Mouse (Mus musculus): ENCODE results near the gene Sgcd. TPM values are rescaled to one million over a fixed set of nuclear protein-coding genes. Genes with fewer than 3 reads are reported as not detected.
"Not testable (repeated sequence)": the region's sequence is repeated elsewhere in the genome, so short reads cannot be mapped to it uniquely, and the experiment has no call there.

Sgcd gene
- polyA plus RNA-seq, 1 experiment from 2014 or later, result 4.3 TPM

DNA sequence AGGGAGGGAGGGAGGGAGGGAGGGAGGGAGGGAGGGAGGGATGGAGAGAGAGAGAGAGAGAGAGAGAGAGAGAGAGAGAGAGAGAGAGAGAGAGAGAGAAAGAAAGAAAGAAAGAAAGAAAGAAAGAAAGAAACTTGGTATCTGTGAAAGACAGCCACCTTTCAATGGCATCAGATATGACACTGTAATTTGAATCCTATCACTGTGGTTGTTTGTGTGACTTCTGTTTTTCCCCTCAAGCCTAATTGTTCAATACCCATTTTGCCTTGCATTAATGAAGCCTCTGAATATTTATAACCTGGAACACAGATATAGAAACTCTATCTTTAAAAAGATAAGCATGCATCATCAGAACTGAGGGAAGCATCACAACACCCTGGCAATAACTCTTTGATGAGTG lies 528.1 kb downstream of the Sgcd start:
- not testable (repeated sequence) for H3K4me1 ChIP-seq (replicated peaks; ENCODE audit: control insufficient read depth, insufficient read depth, low read length); H3K4me3 ChIP-seq (ENCODE audit: low read depth, low read length); DNase-seq (ENCODE audit: low spot score); H3K36me3 ChIP-seq (ENCODE audit: control insufficient read depth, insufficient read depth, low read length); ATAC-seq (ENCODE audit: low FRiP score); H3K27me3 ChIP-seq (ENCODE audit: control insufficient read depth, insufficient read depth, low read length); H3K4me2 ChIP-seq (replicated peaks; ENCODE audit: low read depth, low read length); H3K27ac ChIP-seq (ENCODE audit: low read depth, low read length); H3K9ac ChIP-seq (ENCODE audit: low read depth, low read length); H3K9me3 ChIP-seq (ENCODE audit: control insufficient read depth, low read length)

DNA sequence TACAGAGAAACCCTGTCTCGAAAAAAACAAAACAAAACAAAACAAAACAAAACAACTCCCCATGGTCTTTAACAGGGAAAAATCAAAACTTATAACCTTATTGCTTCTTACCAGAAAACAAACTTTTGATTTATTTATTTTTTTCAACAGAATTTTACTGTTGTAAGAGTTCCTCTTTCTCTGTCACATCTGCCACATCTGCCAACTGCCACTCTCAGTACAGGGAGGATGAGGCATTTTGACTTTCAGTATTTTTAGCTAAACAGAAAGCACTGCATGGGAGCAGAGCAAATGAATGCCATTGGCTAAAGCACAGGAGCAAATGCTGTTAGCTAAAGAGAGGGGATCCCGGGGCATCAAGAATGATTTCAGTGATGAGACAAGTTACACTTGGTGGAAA lies 528.6 kb downstream of the Sgcd start:
- no peak for ATAC-seq (ENCODE audit: low FRiP score)
- no peaks in the 10 kb centered on the region for H3K9me3 ChIP-seq (ENCODE audit: control insufficient read depth, low read length)
- 87% methylated on average over 2 of the region's 2 CpGs for WGBS

DNA sequence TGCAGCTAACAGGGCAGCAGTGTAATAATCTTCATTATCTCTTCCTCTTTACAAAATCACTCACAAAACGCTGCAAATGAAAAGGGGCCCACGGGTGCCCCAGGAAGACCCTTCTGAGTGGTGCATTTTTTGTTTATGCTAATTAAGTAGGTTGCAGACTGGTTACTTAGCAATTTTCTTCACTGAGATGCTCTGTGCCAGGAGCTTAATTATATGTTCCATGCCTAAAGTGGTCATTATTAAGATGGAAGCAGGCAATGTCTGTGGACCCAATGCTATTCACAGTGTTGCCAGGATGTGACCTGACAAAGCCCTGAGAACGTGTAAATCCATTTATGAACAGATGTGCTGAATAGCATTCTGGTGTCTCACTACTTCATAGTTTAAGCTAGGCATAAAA lies 529.6 kb downstream of the Sgcd start:
- 73% methylated on average over 3 of the region's 3 CpGs for WGBS
- Histone ChIP-seq H3K27me3 (ENCODE audit: control insufficient read depth, insufficient read depth, low read length) (no peaks in the 10 kb centered on the region), H3K36me3 (ENCODE audit: control insufficient read depth, insufficient read depth, low read length) (no peaks in the 10 kb centered on the region), H3K9me3 (ENCODE audit: control insufficient read depth, low read length) (no peaks in the 10 kb centered on the region), H3K4me3 (ENCODE audit: low read depth, low read length) (no peak overlapping the region), H3K4me2 (replicated peaks; ENCODE audit: low read depth, low read length) (no peak overlapping the region), H3K4me1 (replicated peaks; ENCODE audit: control insufficient read depth, insufficient read depth, low read length) (no peaks in the 10 kb centered on the region), H3K9ac (ENCODE audit: low read depth, low read length) (no peak overlapping the region), H3K27ac (ENCODE audit: low read depth, low read length) (no peak overlapping the region)
- ATAC-seq (ENCODE audit: low FRiP score), result 0 out of 2 replicates have a peak, but pooled peaks have one; percentile 25
- no peak for DNase-seq (ENCODE audit: low spot score)

More for the DNA sequence above, 528.6 kb downstream of the Sgcd start:
- no peaks in the 10 kb centered on the region for H3K4me1 ChIP-seq (replicated peaks; ENCODE audit: control insufficient read depth, insufficient read depth, low read length)
- H3K4me3 ChIP-seq (ENCODE audit: low read depth, low read length), result no peak overlapping the region
- no peak for DNase-seq (ENCODE audit: low spot score)
- no peak overlapping the region for H3K4me2 ChIP-seq (replicated peaks; ENCODE audit: low read depth, low read length)
- H3K27ac ChIP-seq (ENCODE audit: low read depth, low read length), result no peak overlapping the region
- no peaks in the 10 kb centered on the region for H3K27me3 ChIP-seq (ENCODE audit: control insufficient read depth, insufficient read depth, low read length)
- H3K36me3 ChIP-seq (ENCODE audit: control insufficient read depth, insufficient read depth, low read length), result no peaks in the 10 kb centered on the region
- H3K9ac ChIP-seq (ENCODE audit: low read depth, low read length), result no peak overlapping the region

DNA sequence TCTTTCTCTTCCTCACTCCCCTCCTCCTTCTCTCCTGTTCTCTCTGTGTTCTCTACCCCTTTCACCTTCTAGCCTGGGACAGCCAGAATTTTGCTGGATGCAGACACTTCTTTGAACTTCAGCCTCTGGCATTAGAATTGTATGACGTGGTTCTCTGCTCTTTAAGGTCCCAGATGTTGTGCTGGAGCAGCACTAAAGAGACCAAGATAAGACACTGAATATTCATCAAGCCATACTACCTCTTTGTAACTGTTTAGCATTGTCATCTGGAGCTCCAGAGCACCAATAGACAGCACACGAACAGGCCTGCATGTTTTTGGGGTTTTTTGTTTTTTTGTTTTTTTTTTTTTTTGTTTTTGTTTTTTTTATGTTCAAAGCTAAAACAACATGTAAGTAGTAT lies 541.0 kb downstream of the Sgcd start:
- H3K4me1 ChIP-seq (replicated peaks; ENCODE audit: control insufficient read depth, insufficient read depth, low read length), result no peaks in the 10 kb centered on the region
- no peaks in the 10 kb centered on the region for H3K9me3 ChIP-seq (ENCODE audit: control insufficient read depth, low read length)
- WGBS, result 50% methylated on average over 2 of the region's 2 CpGs
- H3K4me2 ChIP-seq (replicated peaks; ENCODE audit: low read depth, low read length), result no peak overlapping the region
- H3K9ac ChIP-seq (ENCODE audit: low read depth, low read length), result no peak overlapping the region
- H3K4me3 ChIP-seq (ENCODE audit: low read depth, low read length), result no peak overlapping the region
- DNase-seq (ENCODE audit: low spot score) (no peak), ATAC-seq (ENCODE audit: low FRiP score) (no peak)
- H3K27me3 ChIP-seq (ENCODE audit: control insufficient read depth, insufficient read depth, low read length), result no peaks in the 10 kb centered on the region
- no peak overlapping the region for H3K27ac ChIP-seq (ENCODE audit: low read depth, low read length)
- H3K36me3 ChIP-seq (ENCODE audit: control insufficient read depth, insufficient read depth, low read length), result no peaks in the 10 kb centered on the region

DNA sequence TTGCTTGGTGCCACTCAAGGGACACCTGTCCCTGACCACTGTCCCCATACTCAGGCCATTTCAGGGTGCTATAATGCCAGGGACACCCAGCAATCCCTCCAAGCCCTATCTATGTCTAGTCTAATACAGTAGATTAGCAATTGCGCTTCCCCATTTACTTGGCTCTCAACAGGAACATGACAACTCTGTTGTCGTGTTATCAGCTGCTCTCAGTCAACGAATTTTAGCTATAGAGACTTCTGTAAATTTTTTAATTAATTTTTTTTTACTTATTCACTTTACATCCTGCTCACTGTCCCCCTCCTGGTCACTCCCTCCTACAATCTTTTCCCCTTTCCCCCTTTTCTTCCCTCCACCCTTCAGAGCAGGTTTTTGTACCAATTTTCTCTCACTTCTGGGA lies 542.4 kb downstream of the Sgcd start:
- Histone ChIP-seq H3K27me3 (ENCODE audit: control insufficient read depth, insufficient read depth, low read length) (no peaks in the 10 kb centered on the region), H3K4me1 (replicated peaks; ENCODE audit: control insufficient read depth, insufficient read depth, low read length) (no peaks in the 10 kb centered on the region), H3K27ac (ENCODE audit: low read depth, low read length) (no peak overlapping the region), H3K4me3 (ENCODE audit: low read depth, low read length) (no peak overlapping the region), H3K36me3 (ENCODE audit: control insufficient read depth, insufficient read depth, low read length) (no peaks in the 10 kb centered on the region), H3K9me3 (ENCODE audit: control insufficient read depth, low read length) (no peaks in the 10 kb centered on the region), H3K9ac (ENCODE audit: low read depth, low read length) (no peak overlapping the region), H3K4me2 (replicated peaks; ENCODE audit: low read depth, low read length) (no peak overlapping the region)
- ATAC-seq (ENCODE audit: low FRiP score) (no peak), DNase-seq (ENCODE audit: low spot score) (no peak)
- 84% methylated on average over 3 of the region's 3 CpGs for WGBS

DNA sequence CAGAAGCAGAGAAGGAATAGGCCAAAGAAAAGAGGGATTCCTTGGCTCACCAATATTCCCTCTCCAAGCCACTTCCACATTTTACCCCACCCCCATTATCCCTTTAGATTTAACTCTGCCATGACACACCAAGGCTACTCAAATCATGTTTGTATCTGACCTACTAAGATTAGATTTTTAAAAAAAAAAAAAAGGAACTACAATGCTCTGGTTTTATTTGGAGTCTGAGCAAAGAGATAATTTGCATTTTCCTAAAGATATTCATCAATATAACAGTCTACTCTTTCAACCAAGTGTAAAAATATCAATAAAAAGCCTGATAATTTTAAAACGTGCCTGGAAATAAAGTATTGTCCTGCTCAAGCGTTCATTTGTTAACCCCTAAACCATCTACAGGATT lies 543.1 kb downstream of the Sgcd start:
- Histone ChIP-seq H3K4me3 (ENCODE audit: low read depth, low read length) (no peak overlapping the region), H3K4me2 (replicated peaks; ENCODE audit: low read depth, low read length) (no peak overlapping the region), H3K4me1 (replicated peaks; ENCODE audit: control insufficient read depth, insufficient read depth, low read length) (no peaks in the 10 kb centered on the region), H3K36me3 (ENCODE audit: control insufficient read depth, insufficient read depth, low read length) (no peaks in the 10 kb centered on the region), H3K27ac (ENCODE audit: low read depth, low read length) (no peak overlapping the region), H3K9ac (ENCODE audit: low read depth, low read length) (no peak overlapping the region), H3K27me3 (ENCODE audit: control insufficient read depth, insufficient read depth, low read length) (no peaks in the 10 kb centered on the region), H3K9me3 (ENCODE audit: control insufficient read depth, low read length) (no peaks in the 10 kb centered on the region)
- no peak for ATAC-seq (ENCODE audit: low FRiP score)
- WGBS, result 83% methylated on average over 2 of the region's 2 CpGs
- no peak for DNase-seq (ENCODE audit: low spot score)

DNA sequence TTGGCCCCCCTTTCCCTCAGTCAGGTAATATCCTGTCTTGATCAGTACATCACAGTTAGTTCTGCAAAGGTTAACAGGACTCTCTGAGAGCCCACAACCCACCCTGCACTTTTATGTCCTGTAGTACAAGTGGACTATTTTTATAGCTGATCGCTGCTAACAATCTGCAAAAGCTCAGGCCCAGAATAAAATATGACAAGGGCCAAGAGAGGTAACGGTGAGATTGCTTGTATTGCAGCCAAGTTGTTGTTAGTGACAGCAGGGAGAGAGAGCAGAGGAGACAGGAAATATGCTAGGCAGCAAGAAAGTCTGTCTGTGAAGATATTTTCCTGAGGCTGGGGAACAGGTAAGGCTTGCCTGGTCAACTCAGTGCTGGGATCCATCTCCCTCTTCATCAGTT lies 546.5 kb downstream of the Sgcd start:
- 86% methylated on average over 2 of the region's 2 CpGs for WGBS
- no peak for ATAC-seq (ENCODE audit: low FRiP score)
- no peaks in the 10 kb centered on the region for H3K27me3 ChIP-seq (ENCODE audit: control insufficient read depth, insufficient read depth, low read length)
- no peaks in the 10 kb centered on the region for H3K36me3 ChIP-seq (ENCODE audit: control insufficient read depth, insufficient read depth, low read length)
- H3K9me3 ChIP-seq (ENCODE audit: control insufficient read depth, low read length), result no peaks in the 10 kb centered on the region
- no peak overlapping the region for H3K9ac ChIP-seq (ENCODE audit: low read depth, low read length)
- no peak overlapping the region for H3K27ac ChIP-seq (ENCODE audit: low read depth, low read length)
- DNase-seq (ENCODE audit: low spot score), result no peak
- H3K4me2 ChIP-seq (replicated peaks; ENCODE audit: low read depth, low read length), result no peak overlapping the region
- no peaks in the 10 kb centered on the region for H3K4me1 ChIP-seq (replicated peaks; ENCODE audit: control insufficient read depth, insufficient read depth, low read length)
- H3K4me3 ChIP-seq (ENCODE audit: low read depth, low read length), result no peak overlapping the region

DNA sequence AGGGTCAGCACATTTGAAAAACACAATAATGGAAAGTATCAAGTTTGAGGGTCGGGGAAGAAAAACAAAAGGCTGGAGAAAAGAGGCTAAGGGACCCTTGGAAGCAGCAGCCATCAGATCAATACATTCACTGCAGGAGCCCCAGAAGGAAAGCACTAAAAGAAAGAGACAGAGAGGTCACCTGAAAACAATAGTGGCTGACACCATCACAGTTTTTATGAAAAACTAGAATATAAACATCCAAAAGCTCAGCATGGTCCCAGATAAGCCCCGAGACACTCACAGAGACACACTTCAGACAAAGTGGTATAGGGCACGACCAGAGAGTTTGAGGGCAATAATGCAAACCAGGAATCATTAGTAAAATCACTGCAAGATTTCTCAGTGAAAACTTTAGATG lies 589.2 kb downstream of the Sgcd start:
- DNase-seq (ENCODE audit: low spot score) (no peak), ATAC-seq (ENCODE audit: low FRiP score) (no peak)
- H3K4me1 ChIP-seq (replicated peaks; ENCODE audit: control insufficient read depth, insufficient read depth, low read length), result no peaks in the 10 kb centered on the region
- H3K4me2 ChIP-seq (replicated peaks; ENCODE audit: low read depth, low read length), result no peak overlapping the region
- H3K27me3 ChIP-seq (ENCODE audit: control insufficient read depth, insufficient read depth, low read length), result no peaks in the 10 kb centered on the region
- no peak overlapping the region for H3K27ac ChIP-seq (ENCODE audit: low read depth, low read length)
- no peaks in the 10 kb centered on the region for H3K36me3 ChIP-seq (ENCODE audit: control insufficient read depth, insufficient read depth, low read length)
- WGBS, result 7% methylated on average over 3 of the region's 3 CpGs
- H3K9me3 ChIP-seq (ENCODE audit: control insufficient read depth, low read length), result no peaks in the 10 kb centered on the region
- no peak overlapping the region for H3K4me3 ChIP-seq (ENCODE audit: low read depth, low read length)
- H3K9ac ChIP-seq (ENCODE audit: low read depth, low read length), result no peak overlapping the region

DNA sequence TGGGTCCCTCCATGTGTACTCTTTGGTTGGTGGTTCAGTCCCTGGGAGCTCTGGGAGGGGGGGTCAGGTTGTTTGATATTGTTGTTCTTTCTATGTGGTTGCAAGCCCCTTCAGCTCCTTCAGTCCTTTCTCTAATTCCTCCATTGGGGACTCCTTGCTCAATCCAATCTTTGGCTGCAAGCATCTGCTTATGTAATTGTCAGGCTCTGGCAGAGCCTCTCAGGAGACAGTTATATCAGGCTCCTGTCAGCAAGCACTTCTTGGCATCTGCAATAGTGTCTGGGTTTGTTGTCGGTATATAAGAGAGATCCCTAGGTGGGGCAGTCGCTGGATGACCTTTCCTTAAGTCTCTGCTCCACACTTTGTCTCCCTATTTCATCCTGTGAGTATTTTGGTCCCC lies 598.0 kb downstream of the Sgcd start:
- H3K27me3 ChIP-seq (ENCODE audit: control insufficient read depth, insufficient read depth, low read length); H3K9me3 ChIP-seq (ENCODE audit: control insufficient read depth, low read length); H3K36me3 ChIP-seq (ENCODE audit: control insufficient read depth, insufficient read depth, low read length); H3K4me1 ChIP-seq (replicated peaks; ENCODE audit: control insufficient read depth, insufficient read depth, low read length); ATAC-seq (ENCODE audit: low FRiP score); H3K4me2 ChIP-seq (replicated peaks; ENCODE audit: low read depth, low read length); H3K4me3 ChIP-seq (ENCODE audit: low read depth, low read length); DNase-seq (ENCODE audit: low spot score); H3K27ac ChIP-seq (ENCODE audit: low read depth, low read length); H3K9ac ChIP-seq (ENCODE audit: low read depth, low read length): not testable (repeated sequence)
- WGBS, result 63% methylated on average over 2 of the region's 2 CpGs

Data from hindbrain, embryonic 11.5 days (tissue).